Mouse (Mus musculus) midbrain, embryonic 16.5 days (tissue): Measurements from ENCODE around the gene Ralgds. TPM values are rescaled to one million over a fixed set of nuclear protein-coding genes. Genes with fewer than 3 reads are reported as not detected.

Source experiments
- ATAC-seq: fragments of 200-750 bp; cut with Nextera tagmentation; 2 replicates; pipeline ENCODE4 v1.8.0; 2017; ENCODE audit warnings: moderate TSS enrichment
- H3K27ac ChIP-seq: fragments of 300-500 bp; sonication (generic); 2 replicates; pipeline ENCODE4 v1.5.1; 2014; ENCODE audit warnings: mild to moderate bottlenecking, low read length, mixed read lengths
- H3K27me3 ChIP-seq: fragments of 300-500 bp; sonication (generic); 2 replicates; pipeline ENCODE4 v1.6.1; 2014; ENCODE audit warnings: low read depth, low read length, mixed read lengths; ENCODE audit not compliant: control insufficient read depth, insufficient read depth
- H3K36me3 ChIP-seq: fragments of 300-500 bp; sonication (generic); 2 replicates; pipeline ENCODE4 v1.6.1; 2014; ENCODE audit warnings: mild to moderate bottlenecking, low read length, moderate library complexity, mixed read lengths; ENCODE audit not compliant: control insufficient read depth, insufficient read depth
- H3K4me1 ChIP-seq: fragments of 300-500 bp; sonication (generic); 2 replicates; pipeline ENCODE4 v1.6.1; 2014; ENCODE audit warnings: mild to moderate bottlenecking, low read length, mixed read lengths; ENCODE audit not compliant: control insufficient read depth, insufficient read depth
- H3K4me2 ChIP-seq: fragments of 300-500 bp; sonication (generic); 2 replicates; pipeline ENCODE4 v1.6.1; 2014; ENCODE audit warnings: mild to moderate bottlenecking, low read length, mixed read lengths
- H3K4me3 ChIP-seq: fragments of 300-500 bp; sonication (generic); 2 replicates; pipeline ENCODE4 v1.5.1; 2014; ENCODE audit warnings: low read depth, mild to moderate bottlenecking, low read length, moderate library complexity, mixed read lengths
- H3K9ac ChIP-seq: fragments of 300-500 bp; sonication (generic); 2 replicates; pipeline ENCODE4 v1.6.1; 2014; ENCODE audit warnings: low read depth, low read length, mixed read lengths
- H3K9me3 ChIP-seq: fragments of 300-500 bp; sonication (generic); replicated peaks from 2 replicates; pipeline ENCODE4 v1.6.1; 2014; ENCODE audit warnings: mild to moderate bottlenecking, low read length, mixed read lengths; ENCODE audit not compliant: control insufficient read depth, poor library complexity, severe bottlenecking
- WGBS: fragments of 180-500 bp; shearing (Covaris S2); extraction: QIAGEN DNeasy Blood & Tissue Kit; methylation state at CpG from one replicate; pipeline ENCODE4 v1.1.7; 2014; 5-methylcytosine and 5-hydroxymethylcytosine counted together
- polyA plus RNA-seq: library from polyadenylated mRNA; unstranded; fragments of >200 nt; fragmentation: Nextera tagmentation; extraction: Ambion mirVana; gene quantifications from 2 replicates; pipeline ENCODE4 v1.2.1, GENCODE M21; 2015

Ralgds gene
- polyA plus RNA-seq, 1 experiment from 2014 or later: 78.4 TPM

- no peak for ATAC-seq
- H3K27ac ChIP-seq: no peak overlapping the region
- no peaks in the 10 kb centered on the region for H3K4me1 ChIP-seq
- no peaks in the 10 kb centered on the region for H3K36me3 ChIP-seq
- WGBS: 82% methylated on average over 7 of the region's 7 CpGs
- H3K9ac ChIP-seq: no peak overlapping the region
- H3K9me3 ChIP-seq: no peaks in the 10 kb centered on the region
- no peaks in the 10 kb centered on the region for H3K27me3 ChIP-seq
- H3K4me2 ChIP-seq: no peak overlapping the region
- H3K4me3 ChIP-seq: no peak overlapping the region
Measured at GRCm38 (mm10) chr2:28597733-28598547, 85.0 kb downstream of the Ralgds start.

- Histone ChIP-seq H3K36me3 (no peaks in the 10 kb centered on the region), H3K9me3 (no peaks in the 10 kb centered on the region), H3K4me2 (no peak overlapping the region), H3K27ac (no peak overlapping the region), H3K27me3 (no peaks in the 10 kb centered on the region), H3K4me1 (no peaks in the 10 kb centered on the region), H3K9ac (no peak overlapping the region), H3K4me3 (no peak overlapping the region)
- ATAC-seq: no peak
- WGBS: 69% methylated on average over 12 of the region's 12 CpGs
Measured at GRCm38 (mm10) chr2:28598692-28599568, 86.0 kb downstream of the Ralgds start.

GRCm38 (mm10) chr2:28599569-28599900 lies 86.6 kb downstream of the Ralgds start:
- H3K4me1 ChIP-seq: no peaks in the 10 kb centered on the region
- H3K9me3 ChIP-seq: no peaks in the 10 kb centered on the region
- H3K27ac ChIP-seq: no peak overlapping the region
- H3K9ac ChIP-seq: no peak overlapping the region
- 85% methylated on average over 6 of the region's 6 CpGs for WGBS
- H3K27me3 ChIP-seq: no peaks in the 10 kb centered on the region
- no peak overlapping the region for H3K4me2 ChIP-seq
- no peak for ATAC-seq
- no peak overlapping the region for H3K4me3 ChIP-seq
- H3K36me3 ChIP-seq: no peaks in the 10 kb centered on the region

- H3K27me3 ChIP-seq: no peaks in the 10 kb centered on the region
- no peak overlapping the region for H3K27ac ChIP-seq
- H3K9ac ChIP-seq: no peak overlapping the region
- no peak overlapping the region for H3K4me3 ChIP-seq
- H3K4me1 ChIP-seq: no peaks in the 10 kb centered on the region
- WGBS: 69% methylated on average over 12 of the region's 12 CpGs
- H3K36me3 ChIP-seq: no peaks in the 10 kb centered on the region
- no peak overlapping the region for H3K4me2 ChIP-seq
- no peaks in the 10 kb centered on the region for H3K9me3 ChIP-seq
- no peak for ATAC-seq
Measured at GRCm38 (mm10) chr2:28601720-28602590, 89.0 kb downstream of the Ralgds start.

Other genes with a start within 250 kb of the Ralgds start
- gene Ppp1r26, start 66.3 kb upstream of the Ralgds start, polyA plus RNA-seq: 19.8 and 22.7 TPM in 2 replicates
- 3.5 and 4.1 TPM in 2 replicates for gene 1700007K13Rik, start 46.8 kb upstream of the Ralgds start, polyA plus RNA-seq
- 45.7 and 47.8 TPM in 2 replicates for gene Mrps2, start 45.1 kb upstream of the Ralgds start, polyA plus RNA-seq
- gene Gbgt1, start 16.2 kb upstream of the Ralgds start, polyA plus RNA-seq: 1.1 and 1.2 TPM in 2 replicates
- 2.3 and 3.6 TPM in 2 replicates for gene Gm10134, start 7.0 kb upstream of the Ralgds start, polyA plus RNA-seq
- not detected in 2 replicates for gene Cel, start 50.3 kb downstream of the Ralgds start, polyA plus RNA-seq
- gene Gtf3c5, start 70.6 kb downstream of the Ralgds start, polyA plus RNA-seq: 42.3 and 46.3 TPM in 2 replicates
- not detected in 2 replicates for gene Gfi1b, start 108.9 kb downstream of the Ralgds start, polyA plus RNA-seq
- 30.4 and 37.9 TPM in 2 replicates for gene Tsc1, start 128.1 kb downstream of the Ralgds start, polyA plus RNA-seq
- 1.8 and 2.8 TPM in 2 replicates for gene Spaca9, start 186.6 kb downstream of the Ralgds start, polyA plus RNA-seq
- 3.4 and 4.5 TPM in 2 replicates for gene Ak8, start 187.0 kb downstream of the Ralgds start, polyA plus RNA-seq